In genomic region chr5:33431173-33432005, GRCm38 (mm10) we compare ENCODE assay signal across 8 mouse cellular contexts. TPM values are rescaled to one million over a fixed set of nuclear protein-coding genes. Genes with fewer than 3 reads are reported as not detected.
DNase-seq lines count a peak whose midpoint lies in the region; ATAC-seq and TF ChIP-seq lines count a peak whose summit lies in the region.

No protein-coding gene starts in this region.

- H3K9ac ChIP-seq in heart, embryonic 11.5 days (ENCODE audit: low read depth, low read length), result no peak overlapping the region
- H3K9ac ChIP-seq in hindbrain, embryonic 14.5 days, result no peak overlapping the region
- H3K9ac ChIP-seq in midbrain, postnatal 0 days (replicated peaks; ENCODE audit: low read length, poor library complexity, severe bottlenecking), result no peak overlapping the region

- H3K4me1 ChIP-seq in heart, embryonic 11.5 days (ENCODE audit: control insufficient read depth, insufficient read depth, low read length), result peaks cover 30% of the 10 kb centered on the region
- H3K4me1 ChIP-seq in hindbrain, embryonic 14.5 days (replicated peaks; ENCODE audit: control insufficient read depth, insufficient read depth, low read length), result peaks cover 7% of the 10 kb centered on the region; the same call in 1 of the 2 replicates
- H3K4me1 ChIP-seq in midbrain, postnatal 0 days (ENCODE audit: insufficient read depth, low read length), result no peaks in the 10 kb centered on the region; the same call in 1 of the 2 replicates

- H3K27me3 ChIP-seq in heart, embryonic 11.5 days (ENCODE audit: control insufficient read depth, insufficient read depth, low read length), result peaks cover 82% of the 10 kb centered on the region
- peaks cover 97% of the 10 kb centered on the region for H3K27me3 ChIP-seq in hindbrain, embryonic 14.5 days (ENCODE audit: control insufficient read depth, insufficient read depth, low read length)
- peaks cover 76% of the 10 kb centered on the region for H3K27me3 ChIP-seq in midbrain, postnatal 0 days (ENCODE audit: insufficient read depth, low read length)

- no peaks in the 10 kb centered on the region for H3K9me3 ChIP-seq in heart, embryonic 11.5 days (replicated peaks; ENCODE audit: control insufficient read depth, low read length)
- no peaks in the 10 kb centered on the region for H3K9me3 ChIP-seq in hindbrain, embryonic 14.5 days (ENCODE audit: control insufficient read depth, low read length)
- no peaks in the 10 kb centered on the region for H3K9me3 ChIP-seq in midbrain, postnatal 0 days (ENCODE audit: low read length)

- no peaks in the 10 kb centered on the region for H3K36me3 ChIP-seq in heart, embryonic 11.5 days (ENCODE audit: control insufficient read depth, insufficient read depth, low read length)
- no peaks in the 10 kb centered on the region for H3K36me3 ChIP-seq in hindbrain, embryonic 14.5 days (replicated peaks; ENCODE audit: control insufficient read depth, insufficient read depth)
- no peaks in the 10 kb centered on the region for H3K36me3 ChIP-seq in midbrain, postnatal 0 days (ENCODE audit: insufficient read depth, low read length)

- H3K4me3 ChIP-seq in heart, embryonic 11.5 days (ENCODE audit: low read depth, low read length), result peak overlapping the region; percentile 39
- H3K4me3 ChIP-seq in hindbrain, embryonic 14.5 days (replicated peaks; ENCODE audit: low read length), result peak overlapping the region; percentile 19
- peak overlapping the region; percentile 20; the same call in 1 of the 2 replicates for H3K4me3 ChIP-seq in midbrain, postnatal 0 days (ENCODE audit: low read depth, low read length)

- H3K27ac ChIP-seq in heart, embryonic 11.5 days (ENCODE audit: low read depth, low read length), result no peak overlapping the region
- no peak overlapping the region for H3K27ac ChIP-seq in hindbrain, embryonic 14.5 days
- H3K27ac ChIP-seq in midbrain, postnatal 0 days (ENCODE audit: low read depth, low read length), result no peak overlapping the region

- no peak for TF ChIP-seq CTCF in midbrain, postnatal 0 days (IDR thresholded peaks at IDR 0.05)

- peak overlapping the region; percentile 64 for H3K4me2 ChIP-seq in heart, embryonic 11.5 days
- H3K4me2 ChIP-seq in hindbrain, embryonic 14.5 days (replicated peaks), result peak overlapping the region; percentile 40
- peak overlapping the region; percentile 29 for H3K4me2 ChIP-seq in midbrain, postnatal 0 days (ENCODE audit: low read depth, low read length, poor library complexity, severe bottlenecking)

- WGBS in heart, embryonic 11.5 days (ENCODE audit: insufficient replicate concordance), result under 1% methylated on average over 76 of the region's 77 CpGs
- under 1% methylated on average over 73 of the region's 77 CpGs for WGBS in hindbrain, embryonic 14.5 days
- under 1% methylated on average over 63 of the region's 77 CpGs for WGBS in midbrain, postnatal 0 days

- ATAC-seq in heart, embryonic 11.5 days (replicated peaks; ENCODE audit: insufficient number of reproducible peaks, low FRiP score, low TSS enrichment), result no peak
- ATAC-seq in hindbrain, embryonic 14.5 days (ENCODE audit: low FRiP score), result no peak
- ATAC-seq in midbrain, postnatal 0 days (ENCODE audit: low FRiP score), result no peak

- intact Hi-C loops in heart, postnatal 14 days (cut with DNase I), result no loop called here

- no peak for DNase-seq in heart, postnatal 14 days
- DNase-seq in embryo, embryonic 11 days, result peak; percentile 54
- no peak for DNase-seq in hindbrain, embryonic 14.5 days (ENCODE audit: low spot score)
- no peak for DNase-seq in midbrain, postnatal 0 days (ENCODE audit: low spot score)
- DNase-seq in layer of hippocampus, adult 18-20 months (ENCODE audit: low spot score in 2 of 2), result no peak
- no peak for DNase-seq in testis, postnatal 14 days (ENCODE audit: low spot score)
- DNase-seq in adrenal gland, postnatal 36 days, result no peak

RNA-seq across cellular contexts. Expression of gene Nkx1-1, which starts 2.4 kb away (rescaled TPM):
- polyA plus RNA-seq in heart, embryonic 11.5 days (2014; fragmentation: Nextera tagmentation; extraction: Ambion mirVana), result not detected in 2 replicates
- not detected for total RNA-seq in heart, postnatal 14 days (2021)
- 0.80 and 0.96 TPM in 2 replicates for polyA plus RNA-seq in hindbrain, embryonic 14.5 days (2014; fragmentation: Nextera tagmentation; extraction: Ambion mirVana)
- 0.60 and 1.0 TPM in 2 replicates for total RNA-seq in midbrain, postnatal 0 days (2014; rRNA removed)
- polyA plus RNA-seq in midbrain, postnatal 0 days (2015; fragmentation: Nextera tagmentation; extraction: Ambion mirVana), result 0.18 TPM in 1 of 2 replicates, not detected in the other
- not detected for total RNA-seq in layer of hippocampus, adult 18-20 months (2021)
- total RNA-seq in adrenal gland, postnatal 36 days (2021), result not detected

RNA-seq across cellular contexts. Expression of gene Uvssa, which starts 53.0 kb away (rescaled TPM):
- 4.0 and 4.2 TPM in 2 replicates for polyA plus RNA-seq in heart, embryonic 11.5 days (2014; fragmentation: Nextera tagmentation; extraction: Ambion mirVana)
- total RNA-seq in heart, postnatal 14 days (2021), result 1 to 10 TPM; 4.4 to 6.2 TPM
- polyA plus RNA-seq in hindbrain, embryonic 14.5 days (2014; fragmentation: Nextera tagmentation; extraction: Ambion mirVana), result 5.6 and 8.3 TPM in 2 replicates
- total RNA-seq in midbrain, postnatal 0 days (2014; rRNA removed), result 9.5 and 11.8 TPM in 2 replicates
- polyA plus RNA-seq in midbrain, postnatal 0 days (2015; fragmentation: Nextera tagmentation; extraction: Ambion mirVana), result 7.7 and 9.5 TPM in 2 replicates
- total RNA-seq in layer of hippocampus, adult 18-20 months (2021), result 1 to 10 TPM; 5.5 to 6.0 TPM
- 1 to 10 TPM; 5.8 to 8.4 TPM for total RNA-seq in adrenal gland, postnatal 36 days (2021)
